Mouse (Mus musculus): ENCODE data around the gene Tmem120b. TPM values are rescaled to one million over a fixed set of nuclear protein-coding genes. Genes with fewer than 3 reads are reported as not detected.

Tmem120b gene
- polyA plus RNA-seq, 1 experiment from 2014 or later, result 14.3 TPM

GRCm38 (mm10) chr5:123079568-123079967, 11.4 kb downstream of the Tmem120b start:
- no peaks in the 10 kb centered on the region for H3K27me3 ChIP-seq
- H3K4me2 ChIP-seq (replicated peaks), result no peak overlapping the region
- 85% methylated on average over 1 of the region's 1 CpGs for WGBS
- no peak overlapping the region for H3K9ac ChIP-seq
- no peak for ATAC-seq (ENCODE audit: low FRiP score)
- H3K9me3 ChIP-seq (replicated peaks), result 0 out of 2 replicates have a peak, but pooled peaks cover 6% of the 10 kb centered on the region
- H3K36me3 ChIP-seq, result no peaks in the 10 kb centered on the region
- no peak overlapping the region for H3K27ac ChIP-seq
- peaks cover 23% of the 10 kb centered on the region for H3K4me1 ChIP-seq
- no peak overlapping the region for H3K4me3 ChIP-seq

GRCm38 (mm10) chr5:123080041-123080440, 11.8 kb downstream of the Tmem120b start:
- no peak overlapping the region for H3K4me3 ChIP-seq
- H3K27me3 ChIP-seq, result no peaks in the 10 kb centered on the region
- 74% methylated on average over 8 of the region's 8 CpGs for WGBS
- H3K27ac ChIP-seq, result no peak overlapping the region
- peaks cover 23% of the 10 kb centered on the region for H3K4me1 ChIP-seq
- H3K36me3 ChIP-seq, result no peaks in the 10 kb centered on the region
- ATAC-seq (ENCODE audit: low FRiP score), result no peak
- H3K9ac ChIP-seq, result no peak overlapping the region
- H3K9me3 ChIP-seq (replicated peaks), result 0 out of 2 replicates have a peak, but pooled peaks cover 6% of the 10 kb centered on the region
- H3K4me2 ChIP-seq (replicated peaks), result no peak overlapping the region

- no peak for ATAC-seq (ENCODE audit: low FRiP score)
- H3K4me2 ChIP-seq (replicated peaks), result no peak overlapping the region
- peaks cover 20% of the 10 kb centered on the region for H3K4me1 ChIP-seq
- no peaks in the 10 kb centered on the region for H3K27me3 ChIP-seq
- 95% methylated on average over 12 of the region's 13 CpGs for WGBS
- no peak overlapping the region for H3K4me3 ChIP-seq
- H3K9ac ChIP-seq, result no peak overlapping the region
- no peaks in the 10 kb centered on the region for H3K36me3 ChIP-seq
- 0 out of 2 replicates have a peak, but pooled peaks cover 6% of the 10 kb centered on the region for H3K9me3 ChIP-seq (replicated peaks)
- no peak overlapping the region for H3K27ac ChIP-seq
These were observed 12.3 kb downstream of the Tmem120b start for GRCm38 (mm10) chr5:123080510-123080909.

GRCm38 (mm10) chr5:123083340-123084050, 15.3 kb downstream of the Tmem120b start:
- WGBS, result 73% methylated on average over 13 of the region's 13 CpGs
- no peak for ATAC-seq (ENCODE audit: low FRiP score)
- Histone ChIP-seq H3K4me3 (no peak overlapping the region), H3K4me2 (replicated peaks) (no peak overlapping the region), H3K9ac (no peak overlapping the region), H3K27me3 (no peaks in the 10 kb centered on the region), H3K4me1 (0 out of 2 replicates have a peak, but pooled peaks cover 2% of the 10 kb centered on the region), H3K27ac (no peak overlapping the region), H3K36me3 (no peaks in the 10 kb centered on the region), H3K9me3 (replicated peaks) (0 out of 2 replicates have a peak, but pooled peaks cover 6% of the 10 kb centered on the region)

- no peak overlapping the region for H3K4me3 ChIP-seq
- no peak overlapping the region for H3K4me2 ChIP-seq (replicated peaks)
- 91% methylated on average over 2 of the region's 2 CpGs for WGBS
- no peak overlapping the region for H3K9ac ChIP-seq
- no peak for ATAC-seq (ENCODE audit: low FRiP score)
- 0 out of 2 replicates have a peak, but pooled peaks cover 2% of the 10 kb centered on the region for H3K4me1 ChIP-seq
- H3K36me3 ChIP-seq, result no peaks in the 10 kb centered on the region
- H3K9me3 ChIP-seq (replicated peaks), result no peaks in the 10 kb centered on the region
- no peak overlapping the region for H3K27ac ChIP-seq
- H3K27me3 ChIP-seq, result no peaks in the 10 kb centered on the region
These were observed 18.3 kb downstream of the Tmem120b start for GRCm38 (mm10) chr5:123086501-123086900.

- 95% methylated on average over 4 of the region's 4 CpGs for WGBS
- H3K27me3 ChIP-seq, result no peaks in the 10 kb centered on the region
- no peak overlapping the region for H3K4me3 ChIP-seq
- ATAC-seq (ENCODE audit: low FRiP score), result no peak
- H3K27ac ChIP-seq, result no peak overlapping the region
- H3K36me3 ChIP-seq, result no peaks in the 10 kb centered on the region
- no peak overlapping the region for H3K4me2 ChIP-seq (replicated peaks)
- no peak overlapping the region for H3K9ac ChIP-seq
- H3K9me3 ChIP-seq (replicated peaks), result no peaks in the 10 kb centered on the region
- no peaks in the 10 kb centered on the region for H3K4me1 ChIP-seq
These were observed 20.6 kb downstream of the Tmem120b start for GRCm38 (mm10) chr5:123088784-123089183.

- no peak for ATAC-seq (ENCODE audit: low FRiP score)
- H3K9me3 ChIP-seq (replicated peaks), result no peaks in the 10 kb centered on the region
- no peaks in the 10 kb centered on the region for H3K36me3 ChIP-seq
- 0 out of 2 replicates have a peak, but pooled peaks cover 3% of the 10 kb centered on the region for H3K4me1 ChIP-seq
- H3K27ac ChIP-seq, result no peak overlapping the region
- H3K9ac ChIP-seq, result no peak overlapping the region
- 90% methylated on average over 10 of the region's 10 CpGs for WGBS
- no peaks in the 10 kb centered on the region for H3K27me3 ChIP-seq
- H3K4me2 ChIP-seq (replicated peaks), result no peak overlapping the region
- no peak overlapping the region for H3K4me3 ChIP-seq
These were observed 22.5 kb downstream of the Tmem120b start for GRCm38 (mm10) chr5:123090560-123091306.

GRCm38 (mm10) chr5:123093077-123093633, 24.9 kb downstream of the Tmem120b start:
- no peaks in the 10 kb centered on the region for H3K27me3 ChIP-seq
- H3K36me3 ChIP-seq, result no peaks in the 10 kb centered on the region
- no peak for ATAC-seq (ENCODE audit: low FRiP score)
- H3K9me3 ChIP-seq (replicated peaks), result no peaks in the 10 kb centered on the region
- H3K9ac ChIP-seq, result no peak overlapping the region
- H3K4me2 ChIP-seq (replicated peaks), result no peak overlapping the region
- no peak overlapping the region for H3K4me3 ChIP-seq
- WGBS, result 80% methylated on average over 14 of the region's 14 CpGs
- H3K4me1 ChIP-seq, result 0 out of 2 replicates have a peak, but pooled peaks cover 3% of the 10 kb centered on the region
- H3K27ac ChIP-seq, result no peak overlapping the region

GRCm38 (mm10) chr5:123094238-123094991, 26.2 kb downstream of the Tmem120b start:
- Histone ChIP-seq H3K36me3 (no peaks in the 10 kb centered on the region), H3K4me1 (0 out of 2 replicates have a peak, but pooled peaks cover 3% of the 10 kb centered on the region), H3K9ac (no peak overlapping the region), H3K27ac (no peak overlapping the region), H3K4me3 (no peak overlapping the region), H3K9me3 (replicated peaks) (no peaks in the 10 kb centered on the region), H3K4me2 (replicated peaks) (no peak overlapping the region), H3K27me3 (no peaks in the 10 kb centered on the region)
- no peak for ATAC-seq (ENCODE audit: low FRiP score)
- WGBS, result 82% methylated on average over 25 of the region's 25 CpGs

- Histone ChIP-seq H3K9me3 (replicated peaks) (no peaks in the 10 kb centered on the region), H3K27me3 (no peaks in the 10 kb centered on the region), H3K36me3 (no peaks in the 10 kb centered on the region), H3K9ac (no peak overlapping the region), H3K4me3 (no peak overlapping the region), H3K4me1 (0 out of 2 replicates have a peak, but pooled peaks cover 3% of the 10 kb centered on the region), H3K4me2 (replicated peaks) (no peak overlapping the region), H3K27ac (no peak overlapping the region)
- WGBS, result 93% methylated on average over 8 of the region's 8 CpGs
- no peak for ATAC-seq (ENCODE audit: low FRiP score)
These were observed 28.1 kb downstream of the Tmem120b start for GRCm38 (mm10) chr5:123096299-123096698.

GRCm38 (mm10) chr5:123098487-123098886, 30.3 kb downstream of the Tmem120b start:
- H3K4me3 ChIP-seq, result no peak overlapping the region
- peaks cover 7% of the 10 kb centered on the region; the same call in 1 of the 2 replicates for H3K4me1 ChIP-seq
- no peak overlapping the region for H3K27ac ChIP-seq
- ATAC-seq (ENCODE audit: low FRiP score), result no peak
- H3K36me3 ChIP-seq, result no peaks in the 10 kb centered on the region
- H3K9ac ChIP-seq, result no peak overlapping the region
- H3K9me3 ChIP-seq (replicated peaks), result no peaks in the 10 kb centered on the region
- WGBS, result 81% methylated on average over 2 of the region's 2 CpGs
- no peaks in the 10 kb centered on the region for H3K27me3 ChIP-seq
- H3K4me2 ChIP-seq (replicated peaks), result no peak overlapping the region

- Histone ChIP-seq H3K36me3 (no peaks in the 10 kb centered on the region), H3K9me3 (replicated peaks) (no peaks in the 10 kb centered on the region), H3K27me3 (no peaks in the 10 kb centered on the region), H3K27ac (no peak overlapping the region; the same call in 1 of the 2 replicates), H3K4me1 (peaks cover 4% of the 10 kb centered on the region; the same call in 1 of the 2 replicates), H3K4me3 (no peak overlapping the region), H3K9ac (no peak overlapping the region), H3K4me2 (replicated peaks) (no peak overlapping the region)
- WGBS, result 64% methylated on average over 7 of the region's 7 CpGs
- no peak for ATAC-seq (ENCODE audit: low FRiP score)
These were observed 34.2 kb downstream of the Tmem120b start for GRCm38 (mm10) chr5:123102376-123102775.

Measured in hindbrain, embryonic 12.5 days (tissue).